Mouse (Mus musculus): ENCODE results near the gene Pfdn5. TPM values are rescaled to one million over a fixed set of nuclear protein-coding genes. Genes with fewer than 3 reads are reported as not detected.
"Not testable (repeated sequence)": the region's sequence is repeated elsewhere in the genome, so short reads cannot be mapped to it uniquely, and the experiment has no call there.

The Pfdn5 gene
- total RNA-seq, 4 experiments from 2014 or later = 260 to 281 (median 273) TPM

GRCm38 (mm10) chr15:102335254-102335653 is 9.3 kb downstream of the Pfdn5 start:
- no peak for DNase-seq (ENCODE audit: low spot score in 2 of 2)

- DNase-seq (ENCODE audit: low spot score in 2 of 2) = not testable (repeated sequence)
Observed at GRCm38 (mm10) chr15:102335925-102336324, 10.0 kb downstream of the Pfdn5 start.

GRCm38 (mm10) chr15:102336946-102337345 is 11.0 kb downstream of the Pfdn5 start:
- DNase-seq (ENCODE audit: low spot score in 2 of 2) = no peak

- no peak for DNase-seq (ENCODE audit: low spot score in 2 of 2)
Observed at GRCm38 (mm10) chr15:102339612-102340011, 13.7 kb downstream of the Pfdn5 start.

- DNase-seq (ENCODE audit: low spot score in 2 of 2) = no peak
Observed at GRCm38 (mm10) chr15:102341580-102341979, 15.7 kb downstream of the Pfdn5 start.

- DNase-seq (ENCODE audit: low spot score in 2 of 2) = no peak
Observed at GRCm38 (mm10) chr15:102344490-102344889, 18.6 kb downstream of the Pfdn5 start.

GRCm38 (mm10) chr15:102346444-102346843 is 20.5 kb downstream of the Pfdn5 start:
- no peak for DNase-seq (ENCODE audit: low spot score in 2 of 2)

GRCm38 (mm10) chr15:102350138-102350941 is 24.4 kb downstream of the Pfdn5 start, which contains the start of gene Aaas:
TSS of gene Aaas (minus strand) at chr15:102350771.
- DNase-seq (ENCODE audit: low spot score in 2 of 2) = peak; percentile 85 to 92

- no peak for DNase-seq (ENCODE audit: low spot score in 2 of 2)
Observed at GRCm38 (mm10) chr15:102350942-102351291, 25.0 kb downstream of the Pfdn5 start.

- DNase-seq (ENCODE audit: low spot score in 2 of 2) = no peak
Observed at GRCm38 (mm10) chr15:102352177-102352576, 26.3 kb downstream of the Pfdn5 start.

GRCm38 (mm10) chr15:102353986-102354385 is 28.1 kb downstream of the Pfdn5 start:
- no peak for DNase-seq (ENCODE audit: low spot score in 2 of 2)

GRCm38 (mm10) chr15:102355134-102355870 is 29.4 kb downstream of the Pfdn5 start:
- peak in 1 of 2 experiments; percentile 38 for DNase-seq (ENCODE audit: low spot score in 2 of 2)

GRCm38 (mm10) chr15:102355871-102356441 is 30.0 kb downstream of the Pfdn5 start:
- no peak for DNase-seq (ENCODE audit: low spot score in 2 of 2)

GRCm38 (mm10) chr15:102356501-102357325 is 30.8 kb downstream of the Pfdn5 start:
- no peak for DNase-seq (ENCODE audit: low spot score in 2 of 2)

- DNase-seq (ENCODE audit: low spot score in 2 of 2) = no peak
Observed at GRCm38 (mm10) chr15:102358126-102358525, 32.2 kb downstream of the Pfdn5 start.

- DNase-seq (ENCODE audit: low spot score in 2 of 2) = no peak
Observed at GRCm38 (mm10) chr15:102358834-102359233, 32.9 kb downstream of the Pfdn5 start.

- DNase-seq (ENCODE audit: low spot score in 2 of 2) = no peak
Observed at GRCm38 (mm10) chr15:102362648-102363047, 36.7 kb downstream of the Pfdn5 start.

GRCm38 (mm10) chr15:102364678-102365077 is 38.8 kb downstream of the Pfdn5 start:
- DNase-seq (ENCODE audit: low spot score in 2 of 2) = no peak

GRCm38 (mm10) chr15:102366238-102366637 is 40.3 kb downstream of the Pfdn5 start:
- DNase-seq (ENCODE audit: low spot score in 2 of 2) = no peak

- DNase-seq (ENCODE audit: low spot score in 2 of 2) = no peak
Observed at GRCm38 (mm10) chr15:102366733-102367344, 40.9 kb downstream of the Pfdn5 start, which contains the start of gene Sp7. TSS of gene Sp7 (minus strand) at chr15:102367182.

GRCm38 (mm10) chr15:102369972-102370371 is 44.1 kb downstream of the Pfdn5 start:
- DNase-seq (ENCODE audit: low spot score in 2 of 2) = no peak

Measured in gastrocnemius, adult 8-10 months (tissue).